Mouse (Mus musculus) embryonic facial prominence, embryonic 13.5 days (tissue): ENCODE data around the gene Mex3d. TPM values are rescaled to one million over a fixed set of nuclear protein-coding genes. Genes with fewer than 3 reads are reported as not detected.

Source experiments
- ATAC-seq: fragments of 200-750 bp; cut with Nextera tagmentation; 2 replicates; pipeline ENCODE4 v1.8.0; 2017; ENCODE audit warnings: low read depth; ENCODE audit not compliant: insufficient number of reproducible peaks, insufficient read depth, low FRiP score, low TSS enrichment
- H3K27ac ChIP-seq: fragments of 300-500 bp; sonication (generic); 2 replicates; pipeline ENCODE4 v1.5.1; 2015; ENCODE audit warnings: moderate library complexity, mild to moderate bottlenecking, inconsistent platforms
- H3K27me3 ChIP-seq: fragments of 300-500 bp; sonication (generic); 2 replicates; pipeline ENCODE4 v1.6.1; 2015; ENCODE audit warnings: mild to moderate bottlenecking, inconsistent platforms
- H3K36me3 ChIP-seq: fragments of 300-500 bp; sonication (generic); 2 replicates; pipeline ENCODE4 v1.6.1; 2015; ENCODE audit warnings: mild to moderate bottlenecking, inconsistent platforms
- H3K4me1 ChIP-seq: fragments of 300-500 bp; sonication (generic); 2 replicates; pipeline ENCODE4 v1.6.1; 2015; ENCODE audit warnings: inconsistent platforms
- H3K4me2 ChIP-seq: fragments of 300-500 bp; sonication (generic); 2 replicates; pipeline ENCODE4 v1.6.1; 2015; ENCODE audit warnings: moderate library complexity, mild to moderate bottlenecking, inconsistent platforms
- H3K4me3 ChIP-seq: fragments of 300-500 bp; sonication (generic); 2 replicates; pipeline ENCODE4 v1.5.1; 2015; ENCODE audit warnings: mild to moderate bottlenecking, inconsistent platforms
- H3K9ac ChIP-seq: fragments of 300-500 bp; sonication (generic); 2 replicates; pipeline ENCODE4 v1.6.1; 2015; ENCODE audit warnings: mild to moderate bottlenecking, inconsistent platforms
- H3K9me3 ChIP-seq: fragments of 300-500 bp; sonication (generic); 2 replicates; pipeline ENCODE4 v1.6.1; 2016; ENCODE audit warnings: inconsistent platforms
- WGBS: fragments of 180-500 bp; shearing (Covaris S2); methylation state at CpG from one replicate; pipeline ENCODE4 v1.1.7; 2015; ENCODE audit warnings: mixed read lengths; 5-methylcytosine and 5-hydroxymethylcytosine counted together
- polyA plus RNA-seq: library from polyadenylated mRNA; unstranded; fragments of >200 nt; fragmentation: Nextera tagmentation; extraction: Ambion mirVana; gene quantifications from 2 replicates; pipeline ENCODE4 v1.2.1, GENCODE M21; 2015

Mex3d gene
- polyA plus RNA-seq, 1 experiment from 2014 or later, result 10.4 TPM

GRCm38 (mm10) chr10:80429800-80430199 is 42.3 kb upstream of the Mex3d start:
- Histone ChIP-seq H3K27me3 (no peaks in the 10 kb centered on the region), H3K9ac (peak overlapping the region; percentile 21; the same call in 1 of the 2 replicates), H3K36me3 (peaks cover 63% of the 10 kb centered on the region), H3K4me3 (no peak overlapping the region), H3K27ac (no peak overlapping the region), H3K4me1 (peaks cover 17% of the 10 kb centered on the region), H3K9me3 (no peaks in the 10 kb centered on the region), H3K4me2 (no peak overlapping the region)
- ATAC-seq, result no peak
- WGBS, result 78% methylated on average over 8 of the region's 8 CpGs

DNA sequence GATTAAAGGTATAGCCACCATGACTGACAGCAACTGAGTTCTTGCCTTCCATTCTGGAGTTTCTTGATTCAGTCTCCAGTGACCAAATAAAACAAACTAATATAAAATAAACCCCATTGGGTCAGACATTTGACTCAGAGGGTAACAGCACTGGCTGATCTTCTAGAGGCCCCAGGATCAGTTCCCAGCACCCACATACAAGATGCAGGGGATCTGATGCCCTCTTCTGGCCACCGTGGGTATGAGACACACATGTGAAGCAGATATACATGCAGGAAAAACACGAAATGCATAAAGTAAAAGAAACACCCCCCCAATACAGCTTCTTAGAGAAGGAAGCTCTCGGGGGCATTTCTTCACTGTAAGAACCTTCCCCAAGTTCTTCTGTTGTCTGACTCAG is 37.6 kb upstream of the Mex3d start:
- no peaks in the 10 kb centered on the region for H3K9me3 ChIP-seq
- no peak overlapping the region for H3K4me2 ChIP-seq
- H3K4me3 ChIP-seq, result no peak overlapping the region
- WGBS, result 94% methylated on average over 3 of the region's 3 CpGs
- no peak for ATAC-seq
- no peak overlapping the region for H3K27ac ChIP-seq
- H3K27me3 ChIP-seq, result no peaks in the 10 kb centered on the region
- no peak overlapping the region for H3K9ac ChIP-seq
- H3K36me3 ChIP-seq, result peaks cover 99% of the 10 kb centered on the region
- no peaks in the 10 kb centered on the region for H3K4me1 ChIP-seq

DNA sequence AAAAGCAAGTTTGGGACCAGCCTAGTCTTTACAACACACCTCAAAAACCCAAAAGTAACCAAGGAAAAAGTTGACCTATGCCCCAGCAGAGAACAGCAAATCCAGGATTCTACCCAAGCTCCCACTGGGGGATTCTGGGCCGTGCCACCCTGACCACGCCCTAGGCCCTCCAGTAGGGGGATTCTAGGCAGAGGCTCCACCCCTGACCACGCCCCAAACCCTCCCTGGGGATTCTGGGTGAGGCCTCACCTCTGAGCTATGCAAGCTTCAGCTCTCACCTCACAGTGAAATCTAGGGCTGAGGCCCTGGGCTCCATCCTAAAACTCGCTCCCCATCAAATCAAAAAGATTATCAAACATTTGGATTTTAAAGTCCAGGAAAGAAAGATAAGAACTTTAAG is 36.1 kb upstream of the Mex3d start:
- Histone ChIP-seq H3K9ac (no peak overlapping the region), H3K36me3 (peaks cover 99% of the 10 kb centered on the region), H3K27me3 (no peaks in the 10 kb centered on the region), H3K4me1 (peaks cover 8% of the 10 kb centered on the region; the same call in 1 of the 2 replicates), H3K4me2 (no peak overlapping the region), H3K27ac (no peak overlapping the region), H3K4me3 (no peak overlapping the region), H3K9me3 (no peaks in the 10 kb centered on the region)
- ATAC-seq, result no peak
- WGBS, result 58% methylated on average over 4 of the region's 4 CpGs

DNA sequence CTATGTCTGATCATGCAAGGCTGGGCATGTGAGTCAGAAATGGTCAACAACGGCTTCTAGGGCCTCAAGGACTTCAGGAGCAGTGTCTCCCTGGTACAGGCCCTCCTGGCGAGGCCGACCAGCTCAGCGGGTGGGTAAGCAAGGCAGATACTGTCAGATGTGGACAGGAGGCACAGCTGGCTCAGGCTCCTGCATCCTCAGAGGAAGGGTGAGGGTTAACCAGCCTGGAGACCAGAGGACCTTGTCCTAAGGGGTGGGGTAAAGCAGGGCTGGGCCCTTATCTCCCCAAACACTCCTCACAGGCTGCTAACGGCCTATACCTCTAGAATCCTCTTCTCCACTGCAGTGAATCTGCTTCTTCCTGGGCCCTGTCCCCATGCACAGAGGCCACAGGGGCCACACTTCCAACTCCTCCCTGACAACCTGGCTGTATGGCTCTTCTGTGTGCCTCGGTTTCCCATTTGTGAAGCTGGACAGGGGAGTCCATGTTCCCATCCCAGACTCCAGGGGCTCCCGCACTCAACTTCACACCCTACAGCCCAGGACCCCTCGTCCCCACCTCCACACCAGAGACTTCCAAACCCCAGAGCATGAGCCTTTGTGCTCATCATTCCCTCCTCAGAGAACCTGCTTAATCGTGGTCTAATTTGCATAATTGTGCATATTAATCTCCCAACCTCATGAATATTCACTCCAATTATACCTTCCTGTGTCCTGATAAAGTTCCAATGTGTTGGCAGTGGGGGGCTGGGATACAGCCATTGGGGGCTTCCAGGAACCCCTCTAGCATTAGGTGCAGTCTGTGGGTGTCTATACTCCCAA is 34.4 kb upstream of the Mex3d start:
- no peak overlapping the region for H3K4me2 ChIP-seq
- peaks cover 12% of the 10 kb centered on the region; the same call in 1 of the 2 replicates for H3K4me1 ChIP-seq
- WGBS, result 86% methylated on average over 9 of the region's 9 CpGs
- no peak for ATAC-seq
- no peak overlapping the region; the same call in 1 of the 2 replicates for H3K9ac ChIP-seq
- H3K36me3 ChIP-seq, result peaks cover 99% of the 10 kb centered on the region
- no peaks in the 10 kb centered on the region for H3K27me3 ChIP-seq
- H3K27ac ChIP-seq, result no peak overlapping the region
- no peak overlapping the region for H3K4me3 ChIP-seq
- H3K9me3 ChIP-seq, result no peaks in the 10 kb centered on the region

DNA sequence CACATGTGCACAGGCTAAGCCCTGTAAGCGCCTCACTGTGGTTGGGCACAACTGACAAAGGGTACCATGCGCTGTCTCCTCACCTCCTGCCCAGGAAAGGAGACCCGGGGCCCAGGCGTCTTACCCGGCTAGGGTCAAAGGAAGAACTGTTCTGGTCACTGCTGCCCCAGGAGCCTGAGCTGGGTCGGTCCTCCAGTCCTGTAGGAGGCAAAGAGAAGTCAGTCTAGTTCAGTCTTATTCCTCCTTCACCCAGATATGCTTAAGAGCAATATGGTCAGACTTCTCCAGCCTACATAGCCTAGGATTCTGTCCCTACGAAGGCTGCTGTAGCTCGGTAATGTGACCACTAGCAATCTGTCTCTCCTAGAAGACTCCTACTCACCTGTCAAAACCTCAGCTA is 33.7 kb upstream of the Mex3d start:
- no peak overlapping the region for H3K4me2 ChIP-seq
- 93% methylated on average over 8 of the region's 8 CpGs for WGBS
- no peak overlapping the region for H3K4me3 ChIP-seq
- no peak overlapping the region for H3K27ac ChIP-seq
- no peaks in the 10 kb centered on the region for H3K9me3 ChIP-seq
- H3K27me3 ChIP-seq, result no peaks in the 10 kb centered on the region
- H3K36me3 ChIP-seq, result peaks cover 99% of the 10 kb centered on the region
- no peak overlapping the region for H3K9ac ChIP-seq
- ATAC-seq, result no peak
- peaks cover 12% of the 10 kb centered on the region; the same call in 1 of the 2 replicates for H3K4me1 ChIP-seq

DNA sequence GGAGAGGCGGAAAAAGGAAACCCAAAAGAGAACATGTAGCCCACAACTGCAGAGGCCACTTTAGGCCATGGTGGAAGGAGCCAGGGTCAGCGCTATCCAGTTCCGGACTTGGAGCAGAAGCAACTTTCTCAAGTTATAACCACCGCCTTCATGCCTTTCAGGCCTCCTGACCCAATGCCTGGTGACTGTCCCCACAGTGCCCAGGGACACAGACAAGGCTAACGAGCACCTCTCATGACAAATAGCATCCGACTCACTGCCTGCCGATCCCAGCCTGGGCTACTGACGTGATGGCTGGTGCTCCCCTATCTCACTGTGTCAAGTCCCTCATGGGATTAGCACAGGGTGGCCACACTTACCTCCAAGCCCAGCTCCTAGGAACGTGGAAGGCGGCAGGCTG is 33.3 kb upstream of the Mex3d start:
- H3K36me3 ChIP-seq, result peaks cover 99% of the 10 kb centered on the region
- no peaks in the 10 kb centered on the region for H3K27me3 ChIP-seq
- H3K4me3 ChIP-seq, result no peak overlapping the region
- peaks cover 12% of the 10 kb centered on the region; the same call in 1 of the 2 replicates for H3K4me1 ChIP-seq
- no peak for ATAC-seq
- H3K27ac ChIP-seq, result no peak overlapping the region
- 93% methylated on average over 10 of the region's 10 CpGs for WGBS
- H3K9me3 ChIP-seq, result no peaks in the 10 kb centered on the region
- H3K9ac ChIP-seq, result no peak overlapping the region
- H3K4me2 ChIP-seq, result no peak overlapping the region

GRCm38 (mm10) chr10:80419419-80419818 is 32.0 kb upstream of the Mex3d start:
- H3K4me1 ChIP-seq, result peaks cover 12% of the 10 kb centered on the region; the same call in 1 of the 2 replicates
- peaks cover 99% of the 10 kb centered on the region for H3K36me3 ChIP-seq
- no peak overlapping the region for H3K4me2 ChIP-seq
- no peak overlapping the region for H3K9ac ChIP-seq
- no peak overlapping the region for H3K27ac ChIP-seq
- H3K4me3 ChIP-seq, result no peak overlapping the region
- no peak for ATAC-seq
- no peaks in the 10 kb centered on the region for H3K27me3 ChIP-seq
- 84% methylated on average over 8 of the region's 8 CpGs for WGBS
- no peaks in the 10 kb centered on the region for H3K9me3 ChIP-seq

GRCm38 (mm10) chr10:80418311-80418710 is 30.9 kb upstream of the Mex3d start:
- Histone ChIP-seq H3K4me2 (no peak overlapping the region), H3K4me1 (peaks cover 12% of the 10 kb centered on the region; the same call in 1 of the 2 replicates), H3K36me3 (peaks cover 99% of the 10 kb centered on the region), H3K9me3 (no peaks in the 10 kb centered on the region), H3K9ac (peak overlapping the region; percentile 11; the same call in 1 of the 2 replicates), H3K4me3 (no peak overlapping the region), H3K27ac (no peak overlapping the region), H3K27me3 (no peaks in the 10 kb centered on the region)
- WGBS, result 72% methylated on average over 3 of the region's 3 CpGs
- no peak for ATAC-seq

GRCm38 (mm10) chr10:80417841-80418240 is 30.4 kb upstream of the Mex3d start:
- no peaks in the 10 kb centered on the region for H3K9me3 ChIP-seq
- no peak overlapping the region for H3K27ac ChIP-seq
- no peak overlapping the region for H3K4me2 ChIP-seq
- peaks cover 12% of the 10 kb centered on the region; the same call in 1 of the 2 replicates for H3K4me1 ChIP-seq
- no peak for ATAC-seq
- H3K9ac ChIP-seq, result no peak overlapping the region
- peaks cover 99% of the 10 kb centered on the region for H3K36me3 ChIP-seq
- H3K27me3 ChIP-seq, result no peaks in the 10 kb centered on the region
- WGBS, result 96% methylated on average over 1 of the region's 1 CpGs
- H3K4me3 ChIP-seq, result no peak overlapping the region

- 83% methylated on average over 10 of the region's 10 CpGs for WGBS
- no peak overlapping the region for H3K4me2 ChIP-seq
- H3K36me3 ChIP-seq, result peaks cover 100% of the 10 kb centered on the region
- no peaks in the 10 kb centered on the region for H3K9me3 ChIP-seq
- no peak for ATAC-seq
- H3K9ac ChIP-seq, result no peak overlapping the region
- peaks cover 12% of the 10 kb centered on the region; the same call in 1 of the 2 replicates for H3K4me1 ChIP-seq
- H3K27me3 ChIP-seq, result no peaks in the 10 kb centered on the region
- no peak overlapping the region for H3K4me3 ChIP-seq
- no peak overlapping the region for H3K27ac ChIP-seq
Measured at GRCm38 (mm10) chr10:80417371-80417770, 29.9 kb upstream of the Mex3d start.

DNA sequence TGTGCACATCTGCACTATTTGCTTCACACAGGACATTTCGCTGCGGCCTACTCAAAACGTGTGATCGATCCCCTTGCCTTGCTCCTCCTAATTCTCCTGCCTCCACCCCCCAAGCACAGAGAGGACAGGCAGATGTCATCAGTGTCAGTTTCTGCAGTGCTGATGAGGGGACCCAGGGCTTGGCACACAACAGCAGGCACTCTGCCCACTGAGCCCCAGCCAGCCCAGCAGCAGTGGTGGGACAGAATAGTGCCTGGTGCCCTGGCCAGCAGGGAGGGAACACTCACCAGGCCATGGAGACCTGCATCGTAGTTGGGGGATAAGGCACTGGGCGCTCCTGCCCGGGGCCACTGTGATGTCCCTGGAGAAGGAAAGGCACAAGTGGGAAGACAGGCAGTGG is 28.1 kb upstream of the Mex3d start:
- no peak overlapping the region for H3K9ac ChIP-seq
- H3K36me3 ChIP-seq, result peaks cover 100% of the 10 kb centered on the region
- no peak overlapping the region for H3K27ac ChIP-seq
- peaks cover 16% of the 10 kb centered on the region; the same call in 1 of the 2 replicates for H3K4me1 ChIP-seq
- H3K4me2 ChIP-seq, result no peak overlapping the region
- WGBS, result 93% methylated on average over 7 of the region's 7 CpGs
- H3K9me3 ChIP-seq, result no peaks in the 10 kb centered on the region
- ATAC-seq, result no peak
- H3K27me3 ChIP-seq, result no peaks in the 10 kb centered on the region
- no peak overlapping the region for H3K4me3 ChIP-seq
